Mouse (Mus musculus) monocyte, adult 5-6 weeks (primary cell): Measurements from ENCODE around the gene Rnf213. TPM values are rescaled to one million over a fixed set of nuclear protein-coding genes. Genes with fewer than 3 reads are reported as not detected.
A peak's percentile ranks its signal among the peaks of the same experiment; 100 is the strongest.
"Not testable (repeated sequence)": the region's sequence is repeated elsewhere in the genome, so short reads cannot be mapped to it uniquely, and the experiment has no call there.

ENCODE experiments used
- ATAC-seq: fragments of 153-309, 156-312 bp; replicated peaks from 2 replicates; pipeline ENCODE4 v1.8.0; 2017; ENCODE audit warnings: mild to moderate bottlenecking; ENCODE audit not compliant: low TSS enrichment, insufficient number of reproducible peaks, severe bottlenecking, poor library complexity, low FRiP score
- total RNA-seq: library from RNA; stranded (forward); fragments of 200-1000, 200-491, 200-594 nt; gene quantifications from 3 replicates; pipeline ENCODE4 v1.2.3, GENCODE M21; 2017

Rnf213 gene
- total RNA-seq, 1 experiment from 2014 or later, result 58.5 TPM

GRCm38 (mm10) chr11:119386306-119386705 lies 6.6 kb upstream of the Rnf213 start:
- ATAC-seq, result no peak

GRCm38 (mm10) chr11:119387273-119387672 lies 5.6 kb upstream of the Rnf213 start:
- ATAC-seq, result not testable (repeated sequence)

GRCm38 (mm10) chr11:119389851-119390270 lies 3.0 kb upstream of the Rnf213 start:
- ATAC-seq, result peak; percentile 29; the same call in 1 of the 2 replicates

GRCm38 (mm10) chr11:119390271-119391231 lies 2.3 kb upstream of the Rnf213 start:
- ATAC-seq, result peak; percentile 62

- ATAC-seq, result no peak
Measured at GRCm38 (mm10) chr11:119391386-119392000, 1.4 kb upstream of the Rnf213 start.

GRCm38 (mm10) chr11:119392001-119392614 lies 792 bp upstream of the Rnf213 start:
- peak; percentile 63 for ATAC-seq

GRCm38 (mm10) chr11:119393483-119393804 lies 544 bp downstream of the Rnf213 start:
- ATAC-seq, result no peak

- ATAC-seq, result no peak
Measured at GRCm38 (mm10) chr11:119394210-119394609, 1.3 kb downstream of the Rnf213 start.

GRCm38 (mm10) chr11:119395394-119395793 lies 2.5 kb downstream of the Rnf213 start:
- no peak for ATAC-seq

GRCm38 (mm10) chr11:119395931-119396330 lies 3.0 kb downstream of the Rnf213 start:
- ATAC-seq, result no peak

- no peak for ATAC-seq
Measured at GRCm38 (mm10) chr11:119396461-119396860, 3.6 kb downstream of the Rnf213 start.

- ATAC-seq, result no peak
Measured at GRCm38 (mm10) chr11:119402501-119403160, 9.7 kb downstream of the Rnf213 start.

GRCm38 (mm10) chr11:119404627-119405026 lies 11.7 kb downstream of the Rnf213 start:
- peak; percentile 59; the same call in 1 of the 2 replicates for ATAC-seq

- ATAC-seq, result no peak
Measured at GRCm38 (mm10) chr11:119407381-119407780, 14.5 kb downstream of the Rnf213 start.

GRCm38 (mm10) chr11:119407977-119408376 lies 15.1 kb downstream of the Rnf213 start:
- ATAC-seq, result no peak

GRCm38 (mm10) chr11:119419327-119420118 lies 26.6 kb downstream of the Rnf213 start:
- ATAC-seq, result no peak

GRCm38 (mm10) chr11:119420426-119420825 lies 27.5 kb downstream of the Rnf213 start:
- no peak for ATAC-seq

GRCm38 (mm10) chr11:119427431-119427830 lies 34.5 kb downstream of the Rnf213 start:
- no peak for ATAC-seq
